ENCODE assay signal across 22 mouse cellular contexts in the genomic region with DNA sequence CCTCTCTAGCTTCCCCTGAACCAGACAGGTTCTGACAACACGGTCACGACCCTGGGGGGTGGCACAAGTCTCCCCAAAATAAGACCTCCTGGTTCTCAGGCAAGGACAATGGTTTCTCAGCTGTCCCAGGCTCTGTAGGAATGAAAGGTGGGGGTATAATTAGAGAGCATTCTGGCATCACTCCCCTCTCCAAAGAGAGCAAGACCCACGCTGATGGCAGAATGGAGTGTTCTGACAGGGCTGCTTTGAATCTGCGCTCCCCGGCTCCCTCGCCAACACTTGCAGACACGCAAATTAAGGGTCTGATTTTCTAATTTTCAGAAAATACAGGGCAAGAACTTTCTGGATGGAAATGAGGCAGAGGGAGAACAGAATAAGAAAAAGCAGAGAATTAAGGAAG.
DNase-seq lines count a peak whose midpoint lies in the region; ATAC-seq and TF ChIP-seq lines count a peak whose summit lies in the region.
"Had no signal": no experiment of that assay in that cellular context is flagged by ENCODE, and none has a peak within 500 bp of the region (broad histone marks: within the 10 kb centered on the region; RNA-seq: fewer than 3 reads in every experiment).

No protein-coding gene starts in this region.

- H3K4me2 ChIP-seq in forebrain, embryonic 13.5 days = no peak overlapping the region
- H3K4me2 ChIP-seq in forebrain, embryonic 11.5 days (ENCODE audit: low read depth, low read length, severe bottlenecking) = no peak overlapping the region
- no peak overlapping the region for H3K4me2 ChIP-seq in hindbrain, embryonic 13.5 days
- H3K4me2 ChIP-seq in hindbrain, postnatal 0 days (ENCODE audit: low read depth, low read length) = no peak overlapping the region
- H3K4me2 ChIP-seq: embryonic facial prominence, embryonic 13.5 days had no signal

- no peaks in the 10 kb centered on the region for H3K27me3 ChIP-seq in forebrain, embryonic 13.5 days
- H3K27me3 ChIP-seq in forebrain, embryonic 11.5 days (ENCODE audit: control insufficient read depth, insufficient read depth, low read length) = no peaks in the 10 kb centered on the region
- H3K27me3 ChIP-seq in hindbrain, embryonic 13.5 days = no peaks in the 10 kb centered on the region
- no peaks in the 10 kb centered on the region for H3K27me3 ChIP-seq in hindbrain, postnatal 0 days (ENCODE audit: insufficient read depth, low read length)
- H3K27me3 ChIP-seq: embryonic facial prominence, embryonic 13.5 days had no signal

- TF ChIP-seq CTCF in hindbrain, postnatal 0 days (IDR thresholded peaks at IDR 0.05; ENCODE audit: low read depth) = no peak
- no peak for TF ChIP-seq CTCF in layer of hippocampus, adult 2 months (conservative IDR thresholded peaks at IDR 0.05)

- intact Hi-C loops in heart, postnatal 14 days (cut with DNase I) = no loop called here

- no peaks in the 10 kb centered on the region for H3K36me3 ChIP-seq in forebrain, embryonic 13.5 days (ENCODE audit: poor library complexity, severe bottlenecking)
- H3K36me3 ChIP-seq in forebrain, embryonic 11.5 days (ENCODE audit: control insufficient read depth, insufficient read depth, low read length) = no peaks in the 10 kb centered on the region
- no peaks in the 10 kb centered on the region for H3K36me3 ChIP-seq in hindbrain, embryonic 13.5 days
- H3K36me3 ChIP-seq in hindbrain, postnatal 0 days (ENCODE audit: insufficient read depth, low read length) = no peaks in the 10 kb centered on the region
- H3K36me3 ChIP-seq: embryonic facial prominence, embryonic 13.5 days; G1E; heart, embryonic 10.5 days had no signal

- H3K4me3 ChIP-seq in forebrain, embryonic 13.5 days = no peak overlapping the region
- no peak overlapping the region for H3K4me3 ChIP-seq in forebrain, embryonic 11.5 days (ENCODE audit: low read depth, low read length)
- no peak overlapping the region for H3K4me3 ChIP-seq in hindbrain, embryonic 13.5 days
- H3K4me3 ChIP-seq in hindbrain, postnatal 0 days (ENCODE audit: low read length) = no peak overlapping the region
- H3K4me3 ChIP-seq in layer of hippocampus, adult 2 months = peak overlapping the region; percentile 8; the same call in 1 of the 2 replicates
- H3K4me3 ChIP-seq: embryonic facial prominence, embryonic 13.5 days; heart, embryonic 10.5 days had no signal

- DNase-seq in forebrain, embryonic 11.5 days (ENCODE audit: low spot score) = no peak
- no peak for DNase-seq in hindbrain, postnatal 0 days (ENCODE audit: low spot score)
- no peak for DNase-seq in layer of hippocampus, adult 2 months (ENCODE audit: low spot score in 2 of 2)
- DNase-seq in layer of hippocampus, adult 9-11 months = no peak
- peak; percentile 31 for DNase-seq in brain, adult 2 months (ENCODE audit: low read depth, low spot score)
- no peak for DNase-seq in heart, postnatal 14 days
- DNase-seq: adrenal gland, adult 8-10 months; adrenal gland, postnatal 36 days; B cell, adult 2 months; cerebellum, adult 11-12 months; cerebellum, adult 9-10 months; cerebellum, postnatal 36 days; gastrocnemius, postnatal 10 days; heart, adult 18-20 months; heart, postnatal 10 days; kidney, adult 11 months had no signal

- no peaks in the 10 kb centered on the region for H3K9me3 ChIP-seq in forebrain, embryonic 13.5 days (replicated peaks)
- no peaks in the 10 kb centered on the region for H3K9me3 ChIP-seq in forebrain, embryonic 11.5 days (ENCODE audit: control insufficient read depth, low read length)
- H3K9me3 ChIP-seq in hindbrain, embryonic 13.5 days = no peaks in the 10 kb centered on the region
- H3K9me3 ChIP-seq in hindbrain, postnatal 0 days (ENCODE audit: low read length) = no peaks in the 10 kb centered on the region
- H3K9me3 ChIP-seq: embryonic facial prominence, embryonic 13.5 days; heart, embryonic 10.5 days had no signal

- H3K9ac ChIP-seq in forebrain, embryonic 13.5 days = no peak overlapping the region
- no peak overlapping the region for H3K9ac ChIP-seq in forebrain, embryonic 11.5 days (ENCODE audit: low read length)
- no peak overlapping the region for H3K9ac ChIP-seq in hindbrain, embryonic 13.5 days
- H3K9ac ChIP-seq in hindbrain, postnatal 0 days (replicated peaks; ENCODE audit: low read length) = no peak overlapping the region
- H3K9ac ChIP-seq: embryonic facial prominence, embryonic 13.5 days had no signal

- H3K4me1 ChIP-seq in forebrain, embryonic 13.5 days = peaks cover 32% of the 10 kb centered on the region
- no peaks in the 10 kb centered on the region for H3K4me1 ChIP-seq in forebrain, embryonic 11.5 days (replicated peaks; ENCODE audit: control insufficient read depth, insufficient read depth, low read length)
- H3K4me1 ChIP-seq in hindbrain, embryonic 13.5 days (replicated peaks) = peaks cover 18% of the 10 kb centered on the region
- no peaks in the 10 kb centered on the region for H3K4me1 ChIP-seq in hindbrain, postnatal 0 days (ENCODE audit: insufficient read depth, low read length)
- H3K4me1 ChIP-seq: embryonic facial prominence, embryonic 13.5 days; heart, embryonic 10.5 days had no signal

- ATAC-seq in forebrain, embryonic 13.5 days = peak; percentile 41; the same call in 1 of the 2 replicates
- ATAC-seq in forebrain, embryonic 11.5 days (replicated peaks; ENCODE audit: low FRiP score) = no peak
- ATAC-seq in hindbrain, embryonic 13.5 days (ENCODE audit: low FRiP score) = no peak
- no peak for ATAC-seq in hindbrain, postnatal 0 days
- ATAC-seq: CD4-positive, CD25-positive, alpha-beta regulatory T cell, adult 4 months had no signal

- H3K27ac ChIP-seq in forebrain, embryonic 13.5 days = peak overlapping the region; percentile 49
- H3K27ac ChIP-seq in forebrain, embryonic 11.5 days (ENCODE audit: low read depth, low read length) = no peak overlapping the region
- H3K27ac ChIP-seq in hindbrain, embryonic 13.5 days = peak overlapping the region; percentile 64
- no peak overlapping the region for H3K27ac ChIP-seq in hindbrain, postnatal 0 days
- H3K27ac ChIP-seq in layer of hippocampus, adult 2 months = no peak overlapping the region
- H3K27ac ChIP-seq: embryonic facial prominence, embryonic 13.5 days; heart, embryonic 10.5 days had no signal

- 38% methylated on average over 7 of the region's 7 CpGs for WGBS in forebrain, embryonic 13.5 days
- 69% methylated on average over 7 of the region's 7 CpGs for WGBS in forebrain, embryonic 11.5 days
- WGBS in hindbrain, embryonic 13.5 days = 45% methylated on average over 7 of the region's 7 CpGs
- WGBS in hindbrain, postnatal 0 days = 35% methylated on average over 7 of the region's 7 CpGs

Comparison
In these comparisons a context has a peak if more than half of its experiments do, and no peak if none do; other contexts are left out.
1. H3K27ac ChIP-seq: peak in forebrain, embryonic 13.5 days (single experiment) and hindbrain, embryonic 13.5 days (single experiment); none in forebrain, embryonic 11.5 days (single experiment), hindbrain, postnatal 0 days (single experiment) and layer of hippocampus, adult 2 months (single experiment).